Mouse (Mus musculus): ENCODE data around the gene Gm21854. TPM values are rescaled to one million over a fixed set of nuclear protein-coding genes. Genes with fewer than 3 reads are reported as not detected.

Gene Gm21854
- not detected for total RNA-seq (2023)

DNA sequence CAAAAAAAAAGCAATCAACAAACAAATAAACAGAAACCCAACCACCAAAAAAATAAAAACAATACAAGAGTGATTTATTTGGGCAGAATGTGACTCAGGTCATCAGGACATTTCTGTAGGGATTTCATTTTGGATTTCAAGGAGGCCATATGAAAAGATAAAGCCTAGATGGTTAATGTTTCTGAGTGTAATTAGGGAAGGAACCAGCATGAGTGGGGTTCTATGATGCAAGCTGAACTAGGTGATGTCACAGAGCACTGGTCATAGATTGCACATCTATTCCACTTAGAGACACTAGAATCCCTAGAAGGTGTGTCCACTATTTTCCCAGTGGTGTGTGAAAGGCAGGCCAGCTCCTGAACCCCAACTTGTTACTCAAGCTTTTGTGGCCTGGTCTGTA lies at the start of gene Gm21854:
Gene Gm21854, plus strand, starts transcription at position 301 of the 400 bp plus-strand sequence.

Other genes with a start within 250 kb of the Gm21854 start
- not detected for gene Gm20914, start 69.0 kb downstream of the Gm21854 start, total RNA-seq (2023)
- not detected for gene Gm28171, start 136.4 kb downstream of the Gm21854 start, total RNA-seq (2023)